Mouse (Mus musculus) heart, embryonic 11.5 days (tissue): ENCODE data around the gene Yju2. TPM values are rescaled to one million over a fixed set of nuclear protein-coding genes. Genes with fewer than 3 reads are reported as not detected.

Source experiments
- ATAC-seq: fragments of 200-750 bp; cut with Nextera tagmentation; replicated peaks from 2 replicates; pipeline ENCODE4 v1.8.0; 2017; ENCODE audit warnings: moderate library complexity; ENCODE audit not compliant: insufficient number of reproducible peaks, low FRiP score, low TSS enrichment
- H3K27ac ChIP-seq: fragments of 300-500 bp; sonication (generic); 2 replicates; pipeline ENCODE4 v1.5.1; 2014; ENCODE audit warnings: mild to moderate bottlenecking, low read depth, low read length
- H3K27me3 ChIP-seq: fragments of 300-500 bp; sonication (generic); 2 replicates; pipeline ENCODE4 v1.6.1; 2014; ENCODE audit warnings: mild to moderate bottlenecking, low read length, mixed read lengths; ENCODE audit not compliant: control insufficient read depth, insufficient read depth
- H3K36me3 ChIP-seq: fragments of 300-500 bp; sonication (generic); 2 replicates; pipeline ENCODE4 v1.6.1; 2014; ENCODE audit warnings: mild to moderate bottlenecking, low read length, moderate library complexity, mixed read lengths; ENCODE audit not compliant: control insufficient read depth, insufficient read depth
- H3K4me1 ChIP-seq: fragments of 300-500 bp; sonication (generic); 2 replicates; pipeline ENCODE4 v1.6.1; 2014; ENCODE audit warnings: low read length; ENCODE audit not compliant: control insufficient read depth, insufficient read depth
- H3K4me2 ChIP-seq: fragments of 300-500 bp; sonication (generic); 2 replicates; pipeline ENCODE4 v1.6.1; 2014; ENCODE audit warnings: mild to moderate bottlenecking, moderate library complexity
- H3K4me3 ChIP-seq: fragments of 300-500 bp; sonication (generic); 2 replicates; pipeline ENCODE4 v1.5.1; 2014; ENCODE audit warnings: low read depth, low read length
- H3K9ac ChIP-seq: fragments of 300-500 bp; sonication (generic); 2 replicates; pipeline ENCODE4 v1.6.1; 2014; ENCODE audit warnings: mild to moderate bottlenecking, low read depth, low read length, moderate library complexity
- H3K9me3 ChIP-seq: fragments of 300-500 bp; sonication (generic); replicated peaks from 2 replicates; pipeline ENCODE4 v1.6.1; 2016; ENCODE audit warnings: low read length; ENCODE audit not compliant: control insufficient read depth
- WGBS: fragments of 180-500 bp; shearing (Covaris S2); extraction: QIAGEN DNeasy Blood & Tissue Kit; methylation state at CpG from one replicate; pipeline ENCODE4 v1.1.7; 2014; ENCODE audit not compliant: insufficient replicate concordance; 5-methylcytosine and 5-hydroxymethylcytosine counted together
- polyA plus RNA-seq: library from polyadenylated mRNA; unstranded; fragments of >200 nt; fragmentation: Nextera tagmentation; extraction: Ambion mirVana; gene quantifications from 2 replicates; pipeline ENCODE4 v1.2.1, GENCODE M21; 2014

Gene Yju2
- polyA plus RNA-seq, 1 experiment from 2014 or later = 15.5 TPM

GRCm38 (mm10) chr17:56016382-56016781 is 57.5 kb downstream of the Yju2 start:
- Histone ChIP-seq H3K27me3 (no peaks in the 10 kb centered on the region), H3K4me2 (no peak overlapping the region), H3K27ac (no peak overlapping the region), H3K9me3 (no peaks in the 10 kb centered on the region), H3K4me1 (peaks cover 4% of the 10 kb centered on the region; the same call in 1 of the 2 replicates), H3K9ac (no peak overlapping the region), H3K36me3 (peaks cover 45% of the 10 kb centered on the region), H3K4me3 (no peak overlapping the region)
- WGBS = 89% methylated on average over 8 of the region's 8 CpGs
- no peak for ATAC-seq

GRCm38 (mm10) chr17:56016793-56017785 is 58.2 kb downstream of the Yju2 start:
- 83% methylated on average over 15 of the region's 15 CpGs for WGBS
- no peak for ATAC-seq
- H3K36me3 ChIP-seq = peaks cover 42% of the 10 kb centered on the region
- no peaks in the 10 kb centered on the region for H3K27me3 ChIP-seq
- H3K27ac ChIP-seq = no peak overlapping the region
- no peak overlapping the region for H3K9ac ChIP-seq
- H3K4me1 ChIP-seq = peaks cover 4% of the 10 kb centered on the region; the same call in 1 of the 2 replicates
- no peaks in the 10 kb centered on the region for H3K9me3 ChIP-seq
- H3K4me3 ChIP-seq = no peak overlapping the region
- H3K4me2 ChIP-seq = no peak overlapping the region

GRCm38 (mm10) chr17:56017848-56018247 is 58.9 kb downstream of the Yju2 start:
- 81% methylated on average over 7 of the region's 7 CpGs for WGBS
- ATAC-seq = no peak
- Histone ChIP-seq H3K4me3 (no peak overlapping the region), H3K4me1 (peaks cover 9% of the 10 kb centered on the region), H3K27me3 (no peaks in the 10 kb centered on the region), H3K4me2 (no peak overlapping the region), H3K9ac (no peak overlapping the region), H3K27ac (no peak overlapping the region), H3K9me3 (no peaks in the 10 kb centered on the region), H3K36me3 (peaks cover 41% of the 10 kb centered on the region)

Other genes with a start within 250 kb of the Yju2 start
- 4.4 and 6.2 TPM in 2 replicates for gene Pot1b, start 246.5 kb upstream of the Yju2 start, polyA plus RNA-seq
- 0.17 TPM in 1 of 2 replicates, not detected in the other for gene Adgre4, start 209.1 kb upstream of the Yju2 start, polyA plus RNA-seq
- gene Zfp119a, start 80.2 kb upstream of the Yju2 start, polyA plus RNA-seq = 6.2 and 7.7 TPM in 2 replicates
- gene Zfp959, start 67.0 kb upstream of the Yju2 start, polyA plus RNA-seq = 9.4 and 9.6 TPM in 2 replicates
- 3.6 and 4.1 TPM in 2 replicates for gene Zfp119b, start 9.6 kb upstream of the Yju2 start, polyA plus RNA-seq
- gene Ebi3, start 6.5 kb upstream of the Yju2 start, polyA plus RNA-seq = 0.19 and 0.20 TPM in 2 replicates
- 10.8 and 11.9 TPM in 2 replicates for gene Shd, start 11.4 kb downstream of the Yju2 start, polyA plus RNA-seq
- gene Fsd1, start 27.4 kb downstream of the Yju2 start, polyA plus RNA-seq = 5.0 and 5.2 TPM in 2 replicates
- 7.2 and 8.1 TPM in 2 replicates for gene Stap2, start 46.5 kb downstream of the Yju2 start, polyA plus RNA-seq
- gene Mpnd, start 46.6 kb downstream of the Yju2 start, polyA plus RNA-seq = 67.6 and 68.3 TPM in 2 replicates
- gene Sh3gl1, start 77.5 kb downstream of the Yju2 start, polyA plus RNA-seq = 89.9 and 90.6 TPM in 2 replicates
- 13.4 and 13.5 TPM in 2 replicates for gene Chaf1a, start 81.3 kb downstream of the Yju2 start, polyA plus RNA-seq
- gene Ubxn6, start 115.9 kb downstream of the Yju2 start, polyA plus RNA-seq = 37.3 and 39.4 TPM in 2 replicates
- gene Hdgfl2, start 120.5 kb downstream of the Yju2 start, polyA plus RNA-seq = 77.2 and 82.9 TPM in 2 replicates
- gene Plin4, start 150.7 kb downstream of the Yju2 start, polyA plus RNA-seq = 0.10 and 0.11 TPM in 2 replicates
- gene Plin5, start 158.5 kb downstream of the Yju2 start, polyA plus RNA-seq = 0.18 and 0.33 TPM in 2 replicates
- gene Lrg1, start 162.9 kb downstream of the Yju2 start, polyA plus RNA-seq = not detected in 2 replicates
- 0.11 and 0.33 TPM in 2 replicates for gene Sema6b, start 181.2 kb downstream of the Yju2 start, polyA plus RNA-seq
- gene Tnfaip8l1, start 203.4 kb downstream of the Yju2 start, polyA plus RNA-seq = 4.7 and 6.0 TPM in 2 replicates
- gene Mydgf, start 224.8 kb downstream of the Yju2 start, polyA plus RNA-seq = 78.6 and 87.8 TPM in 2 replicates